Comparison of ENCODE assay signal across 15 mouse cellular contexts in the genomic region with DNA sequence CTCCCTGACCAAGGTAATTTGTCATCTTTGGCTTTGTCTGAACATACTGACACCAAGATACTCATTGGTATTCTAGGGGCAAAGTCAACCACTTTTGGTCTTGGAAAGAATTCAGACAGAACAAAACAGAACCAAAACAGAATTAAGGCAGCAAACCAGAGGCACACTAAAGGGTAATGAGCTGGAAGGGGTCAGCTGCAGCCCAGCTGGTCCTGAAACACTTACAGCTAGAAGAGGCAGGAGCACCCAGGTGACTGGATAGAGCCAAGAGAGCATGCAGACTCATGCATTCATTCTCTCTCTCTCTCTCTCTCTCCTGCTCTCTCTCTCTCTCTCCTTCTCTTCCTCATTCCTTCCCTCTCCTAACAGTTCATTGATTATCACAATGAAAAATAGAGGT. TPM values are rescaled to one million over a fixed set of nuclear protein-coding genes. Genes with fewer than 3 reads are reported as not detected.
DNase-seq lines count a peak whose midpoint lies in the region; ATAC-seq and TF ChIP-seq lines count a peak whose summit lies in the region.
"Had no signal": no experiment of that assay in that cellular context is flagged by ENCODE, and none has a peak within 500 bp of the region (broad histone marks: within the 10 kb centered on the region; RNA-seq: fewer than 3 reads in every experiment).

No protein-coding gene starts in this region.

- H3K4me2 ChIP-seq in hindbrain, embryonic 13.5 days: no peak overlapping the region
- H3K4me2 ChIP-seq in neural tube, embryonic 15.5 days: no peak overlapping the region
- H3K4me2 ChIP-seq: embryonic facial prominence, embryonic 15.5 days; forebrain, embryonic 13.5 days; liver, embryonic 12.5 days had no signal

- no peak overlapping the region for H3K4me3 ChIP-seq in left cerebral cortex, adult 2 months
- no peak overlapping the region for H3K4me3 ChIP-seq in hindbrain, embryonic 13.5 days
- no peak overlapping the region for H3K4me3 ChIP-seq in neural tube, embryonic 15.5 days (replicated peaks)
- H3K4me3 ChIP-seq: embryonic facial prominence, embryonic 15.5 days; forebrain, embryonic 13.5 days; liver, embryonic 12.5 days had no signal

- H3K27ac ChIP-seq in left cerebral cortex, adult 2 months: no peak overlapping the region
- H3K27ac ChIP-seq in hindbrain, embryonic 13.5 days: peak overlapping the region; percentile 68
- peak overlapping the region; percentile 3; the same call in 1 of the 2 replicates for H3K27ac ChIP-seq in neural tube, embryonic 15.5 days (replicated peaks)
- H3K27ac ChIP-seq: embryonic facial prominence, embryonic 15.5 days; forebrain, embryonic 13.5 days had no signal

- H3K4me1 ChIP-seq in hindbrain, embryonic 13.5 days (replicated peaks): peaks cover 7% of the 10 kb centered on the region
- H3K4me1 ChIP-seq in neural tube, embryonic 15.5 days: peaks cover 4% of the 10 kb centered on the region; the same call in 1 of the 2 replicates
- H3K4me1 ChIP-seq: embryonic facial prominence, embryonic 15.5 days had no signal

- ATAC-seq in hindbrain, embryonic 13.5 days (ENCODE audit: low FRiP score): peak; percentile 49; the same call in 1 of the 2 replicates
- no peak for ATAC-seq in neural tube, embryonic 15.5 days (ENCODE audit: low FRiP score)
- ATAC-seq: forebrain, embryonic 13.5 days; liver, embryonic 12.5 days; Patski had no signal

- H3K36me3 ChIP-seq in hindbrain, embryonic 13.5 days: no peaks in the 10 kb centered on the region
- no peaks in the 10 kb centered on the region for H3K36me3 ChIP-seq in neural tube, embryonic 15.5 days
- H3K36me3 ChIP-seq: embryonic facial prominence, embryonic 15.5 days had no signal

- no peak for TF ChIP-seq CTCF in left cerebral cortex, adult 2 months (IDR thresholded peaks at IDR 0.05)

- peak; percentile 34 to 40 for DNase-seq in cerebellum, postnatal 10 days
- no peak for DNase-seq in cerebellum, postnatal 25 days
- DNase-seq in left cerebral cortex, postnatal 4 days: peak; percentile 17
- DNase-seq in left cerebral cortex, adult 2 months (ENCODE audit: extremely low spot score in 1 of 2, low spot score in 2 of 2): no peak
- DNase-seq in frontal cortex, postnatal 10 days (ENCODE audit: low spot score in 2 of 2): no peak
- no peak for DNase-seq in urinary bladder, postnatal 10 days (ENCODE audit: low spot score)
- DNase-seq: cerebellum, adult 11 months; heart, adult 18-20 months; kidney, postnatal 10 days had no signal

- no peaks in the 10 kb centered on the region for H3K9me3 ChIP-seq in hindbrain, embryonic 13.5 days
- no peaks in the 10 kb centered on the region for H3K9me3 ChIP-seq in neural tube, embryonic 15.5 days (replicated peaks)
- H3K9me3 ChIP-seq: embryonic facial prominence, embryonic 15.5 days; forebrain, embryonic 13.5 days; liver, embryonic 12.5 days had no signal

- H3K9ac ChIP-seq in hindbrain, embryonic 13.5 days: no peak overlapping the region
- H3K9ac ChIP-seq in neural tube, embryonic 15.5 days (replicated peaks): no peak overlapping the region
- H3K9ac ChIP-seq: embryonic facial prominence, embryonic 15.5 days; forebrain, embryonic 13.5 days; liver, embryonic 12.5 days had no signal

- intact Hi-C loops in left cerebral cortex, postnatal 4 days (cut with DNase I): no loop called here
- intact Hi-C loops in left cerebral cortex, adult 2 months (cut with DNase I): no loop called here

- H3K27me3 ChIP-seq in hindbrain, embryonic 13.5 days: no peaks in the 10 kb centered on the region
- H3K27me3 ChIP-seq in neural tube, embryonic 15.5 days (replicated peaks): no peaks in the 10 kb centered on the region
- H3K27me3 ChIP-seq: embryonic facial prominence, embryonic 15.5 days; forebrain, embryonic 13.5 days; liver, embryonic 12.5 days; Patski had no signal

RNA-seq across cellular contexts. Expression of a gene that starts 15.1 kb away (rescaled TPM):
- 100 to 1,000 TPM; 267 to 276 TPM for total RNA-seq in left cerebral cortex, postnatal 4 days (2021)
- total RNA-seq in left cerebral cortex, adult 2 months (2021): 100 to 1,000 TPM; 457 to 473 TPM
- 90.3 and 95.0 TPM in 2 replicates for polyA plus RNA-seq in hindbrain, embryonic 13.5 days (2015; fragmentation: Nextera tagmentation; extraction: Ambion mirVana)
- polyA plus RNA-seq in neural tube, embryonic 15.5 days (2015; fragmentation: Nextera tagmentation; extraction: Ambion mirVana): 158 and 168 TPM in 2 replicates

RNA-seq across cellular contexts. Expression of a gene that starts 30.2 kb away (rescaled TPM):
- total RNA-seq in left cerebral cortex, postnatal 4 days (2021): 1 to 10 TPM; 7.4 to 8.4 TPM
- 1 to 10 TPM; 5.8 to 6.3 TPM for total RNA-seq in left cerebral cortex, adult 2 months (2021)
- 12.3 and 13.2 TPM in 2 replicates for polyA plus RNA-seq in hindbrain, embryonic 13.5 days (2015; fragmentation: Nextera tagmentation; extraction: Ambion mirVana)
- polyA plus RNA-seq in neural tube, embryonic 15.5 days (2015; fragmentation: Nextera tagmentation; extraction: Ambion mirVana): 8.3 and 13.8 TPM in 2 replicates

Comparison
In these comparisons a context has a peak if more than half of its experiments do, and no peak if none do; other contexts are left out.
1. DNase-seq: peak in cerebellum, postnatal 10 days (2 of 2) and left cerebral cortex, postnatal 4 days (single experiment); none in cerebellum, postnatal 25 days (0 of 2), left cerebral cortex, adult 2 months (0 of 2), frontal cortex, postnatal 10 days (0 of 2) and urinary bladder, postnatal 10 days (single experiment).